Mouse (Mus musculus): ENCODE measurements at regions not wholly inside any gene's neighbourhood (a gene's known extent, or its start where the extent isn't known, plus 50 kb on each side); places are given as distances from the start of the nearest gene placed in this dataset.

DNA sequence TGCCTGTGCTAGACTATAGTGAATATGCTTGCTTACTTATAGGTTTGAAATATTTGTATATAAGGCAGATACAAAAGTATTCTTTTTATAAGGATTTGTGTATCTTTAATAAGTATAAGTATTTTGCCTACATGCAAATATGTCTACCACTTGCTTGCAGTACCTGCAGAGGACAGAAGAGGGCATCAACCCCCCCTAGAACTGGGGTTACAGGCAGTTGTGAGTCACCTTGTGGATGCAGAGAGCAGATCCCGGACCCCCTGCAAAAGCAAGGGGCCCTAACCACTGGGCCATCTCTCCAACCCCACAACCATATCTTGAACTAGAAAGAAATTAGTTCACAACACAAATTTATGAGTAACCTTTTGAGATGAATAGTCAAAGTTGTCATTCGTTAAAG lies 91.3 kb upstream of the Phactr1 start:
- 71% methylated on average over 2 of the region's 2 CpGs for WGBS
- no peak overlapping the region for H3K27ac ChIP-seq (ENCODE audit: control insufficient read depth, insufficient read depth, low read depth, low read length, poor library complexity)
- no peak overlapping the region for H3K4me3 ChIP-seq (replicated peaks; ENCODE audit: control insufficient read depth, low read depth, low read length)
- H3K4me1 ChIP-seq (ENCODE audit: control insufficient read depth, insufficient read depth, low read length), result no peaks in the 10 kb centered on the region
- no peak for TF ChIP-seq POLR2A (IDR thresholded peaks at IDR 0.05; ENCODE audit: borderline replicate concordance, control insufficient read depth, low read depth, low read length)
- no peak for TF ChIP-seq CTCF (IDR thresholded peaks at IDR 0.05; ENCODE audit: control insufficient read depth, insufficient read depth, low read length)

DNA sequence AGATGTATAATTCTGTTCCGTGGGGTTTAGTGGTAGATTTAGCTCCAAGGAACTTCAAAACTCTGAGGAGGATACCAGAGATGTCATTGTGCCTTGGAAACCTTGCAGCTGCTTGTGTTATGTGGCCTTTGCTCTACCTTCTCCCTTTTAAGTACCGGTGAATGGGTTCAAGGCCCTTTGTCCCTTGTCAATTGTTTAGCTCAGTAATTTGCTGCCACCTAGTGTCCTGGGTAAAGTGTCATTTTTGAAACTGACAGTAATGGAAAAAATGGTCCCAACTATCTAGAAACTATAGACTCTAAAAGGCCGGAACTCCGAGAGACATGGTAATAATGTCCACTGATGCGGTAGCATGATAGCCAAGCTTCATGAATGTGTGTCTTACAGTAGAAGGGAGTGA lies 90.8 kb upstream of the Phactr1 start:
- H3K4me3 ChIP-seq (replicated peaks; ENCODE audit: control insufficient read depth, low read depth, low read length), result no peak overlapping the region
- WGBS, result 76% methylated on average over 5 of the region's 5 CpGs
- TF ChIP-seq POLR2A (IDR thresholded peaks at IDR 0.05; ENCODE audit: borderline replicate concordance, control insufficient read depth, low read depth, low read length) (no peak), CTCF (IDR thresholded peaks at IDR 0.05; ENCODE audit: control insufficient read depth, insufficient read depth, low read length) (no peak)
- H3K27ac ChIP-seq (ENCODE audit: control insufficient read depth, insufficient read depth, low read depth, low read length, poor library complexity), result no peak overlapping the region
- H3K4me1 ChIP-seq (ENCODE audit: control insufficient read depth, insufficient read depth, low read length), result no peaks in the 10 kb centered on the region

GRCm38 (mm10) chr13:42590415-42590814 lies 90.0 kb upstream of the Phactr1 start:
- no peak overlapping the region for H3K4me3 ChIP-seq (replicated peaks; ENCODE audit: control insufficient read depth, low read depth, low read length)
- TF ChIP-seq POLR2A (IDR thresholded peaks at IDR 0.05; ENCODE audit: borderline replicate concordance, control insufficient read depth, low read depth, low read length) (no peak), CTCF (IDR thresholded peaks at IDR 0.05; ENCODE audit: control insufficient read depth, insufficient read depth, low read length) (no peak)
- H3K27ac ChIP-seq (ENCODE audit: control insufficient read depth, insufficient read depth, low read depth, low read length, poor library complexity), result no peak overlapping the region
- 52% methylated on average over 6 of the region's 6 CpGs for WGBS
- H3K4me1 ChIP-seq (ENCODE audit: control insufficient read depth, insufficient read depth, low read length), result no peaks in the 10 kb centered on the region

DNA sequence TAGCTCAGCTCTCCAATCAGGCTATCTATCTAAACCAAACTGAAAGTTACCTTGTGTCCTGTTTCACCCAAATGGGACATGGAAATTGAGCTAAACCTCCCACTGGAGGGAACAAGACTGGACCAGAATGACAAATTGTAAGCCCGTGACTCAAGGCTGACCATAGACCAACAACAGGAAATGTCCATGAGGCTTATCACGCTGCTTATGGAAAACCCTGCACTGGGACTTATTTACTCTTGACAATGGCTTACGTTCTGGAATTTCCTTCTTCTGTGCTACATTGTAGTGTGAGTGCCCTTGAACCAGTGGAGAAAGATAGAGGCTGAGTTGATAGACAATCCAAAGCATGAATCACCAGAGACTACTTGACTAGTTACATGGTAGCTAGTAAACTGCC lies 87.5 kb upstream of the Phactr1 start:
- no peaks in the 10 kb centered on the region for H3K4me1 ChIP-seq (ENCODE audit: control insufficient read depth, insufficient read depth, low read length)
- H3K4me3 ChIP-seq (replicated peaks; ENCODE audit: control insufficient read depth, low read depth, low read length), result no peak overlapping the region
- 70% methylated on average over 3 of the region's 3 CpGs for WGBS
- no peak overlapping the region for H3K27ac ChIP-seq (ENCODE audit: control insufficient read depth, insufficient read depth, low read depth, low read length, poor library complexity)
- no peak for TF ChIP-seq CTCF (IDR thresholded peaks at IDR 0.05; ENCODE audit: control insufficient read depth, insufficient read depth, low read length)

DNA sequence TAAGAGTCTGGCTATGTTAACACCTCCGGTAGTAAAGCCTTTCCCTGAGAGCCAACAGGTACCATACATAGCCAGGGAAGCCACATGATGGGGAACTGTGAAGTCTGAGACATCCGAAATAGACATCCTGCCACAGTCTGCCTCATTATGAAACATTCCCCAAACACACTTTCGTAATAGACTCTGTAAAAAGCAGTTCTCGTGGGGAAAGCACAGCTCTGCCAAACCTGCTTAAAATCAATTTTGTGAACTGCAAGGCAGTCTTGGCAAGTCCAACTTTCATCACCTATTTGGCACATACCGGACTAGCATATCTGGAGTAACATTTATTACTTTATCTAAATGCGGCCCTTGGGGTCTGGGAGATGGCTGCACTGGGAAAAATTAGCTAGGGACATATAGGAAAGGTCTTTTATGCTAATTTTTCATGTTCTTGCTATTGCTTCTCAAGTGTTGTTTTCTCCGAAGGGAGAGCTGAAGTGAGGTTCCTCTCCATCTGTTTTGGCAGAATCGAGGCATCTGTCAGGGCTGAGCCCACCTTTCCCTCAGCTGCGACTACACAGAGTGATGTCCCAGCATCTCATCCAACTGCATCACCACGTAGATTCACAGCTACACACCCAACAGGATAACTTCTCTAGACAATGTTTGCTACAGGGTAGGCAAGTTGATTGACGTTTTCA lies 86.8 kb upstream of the Phactr1 start:
- 68% methylated on average over 11 of the region's 11 CpGs for WGBS
- Histone ChIP-seq H3K4me3 (replicated peaks; ENCODE audit: control insufficient read depth, low read depth, low read length) (no peak overlapping the region), H3K27ac (ENCODE audit: control insufficient read depth, insufficient read depth, low read depth, low read length, poor library complexity) (no peak overlapping the region), H3K4me1 (ENCODE audit: control insufficient read depth, insufficient read depth, low read length) (no peaks in the 10 kb centered on the region)
- TF ChIP-seq CTCF (IDR thresholded peaks at IDR 0.05; ENCODE audit: control insufficient read depth, insufficient read depth, low read length) (no peak), POLR2A (IDR thresholded peaks at IDR 0.05; ENCODE audit: borderline replicate concordance, control insufficient read depth, low read depth, low read length) (no peak)

- 69% methylated on average over 3 of the region's 3 CpGs for WGBS
- Histone ChIP-seq H3K4me3 (replicated peaks; ENCODE audit: control insufficient read depth, low read depth, low read length) (no peak overlapping the region), H3K27ac (ENCODE audit: control insufficient read depth, insufficient read depth, low read depth, low read length, poor library complexity) (no peak overlapping the region), H3K4me1 (ENCODE audit: control insufficient read depth, insufficient read depth, low read length) (no peaks in the 10 kb centered on the region)
- no peak for TF ChIP-seq CTCF (IDR thresholded peaks at IDR 0.05; ENCODE audit: control insufficient read depth, insufficient read depth, low read length)
- TF ChIP-seq POLR2A (IDR thresholded peaks at IDR 0.05; ENCODE audit: borderline replicate concordance, control insufficient read depth, low read depth, low read length), result no peak
These were observed 85.2 kb upstream of the Phactr1 start for GRCm38 (mm10) chr13:42595180-42595579.

DNA sequence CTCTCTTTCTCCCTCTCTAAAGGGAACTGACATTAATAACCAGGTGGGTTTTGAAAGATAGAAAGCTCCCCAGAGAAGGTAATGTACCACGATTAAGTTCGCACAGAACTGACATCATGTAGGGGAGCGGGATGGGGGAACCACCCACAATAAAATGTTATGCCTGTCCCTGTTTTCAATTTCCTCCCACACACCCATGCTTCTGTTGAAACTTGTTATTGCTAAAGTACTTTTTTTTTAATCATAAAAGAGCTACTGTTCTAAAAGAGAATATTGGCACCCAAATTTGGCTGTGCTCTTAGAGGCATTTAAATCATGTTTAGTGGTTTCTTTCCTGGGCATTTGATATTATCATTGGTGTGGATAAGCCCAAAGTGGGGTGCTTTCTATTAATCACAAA lies 82.6 kb upstream of the Phactr1 start:
- TF ChIP-seq CTCF (IDR thresholded peaks at IDR 0.05; ENCODE audit: control insufficient read depth, insufficient read depth, low read length) (no peak), POLR2A (IDR thresholded peaks at IDR 0.05; ENCODE audit: borderline replicate concordance, control insufficient read depth, low read depth, low read length) (no peak)
- WGBS, result 79% methylated on average over 3 of the region's 3 CpGs

GRCm38 (mm10) chr13:42603308-42603707 lies 77.1 kb upstream of the Phactr1 start:
- TF ChIP-seq POLR2A (IDR thresholded peaks at IDR 0.05; ENCODE audit: borderline replicate concordance, control insufficient read depth, low read depth, low read length), result no peak
- Histone ChIP-seq H3K4me1 (ENCODE audit: control insufficient read depth, insufficient read depth, low read length) (no peaks in the 10 kb centered on the region), H3K4me3 (replicated peaks; ENCODE audit: control insufficient read depth, low read depth, low read length) (no peak overlapping the region), H3K27ac (ENCODE audit: control insufficient read depth, insufficient read depth, low read depth, low read length, poor library complexity) (no peak overlapping the region)
- WGBS, result 75% methylated on average over 4 of the region's 4 CpGs

More for the DNA sequence above, 82.6 kb upstream of the Phactr1 start:
- no peaks in the 10 kb centered on the region for H3K4me1 ChIP-seq (ENCODE audit: control insufficient read depth, insufficient read depth, low read length)
- no peak overlapping the region for H3K4me3 ChIP-seq (replicated peaks; ENCODE audit: control insufficient read depth, low read depth, low read length)
- H3K27ac ChIP-seq (ENCODE audit: control insufficient read depth, insufficient read depth, low read depth, low read length, poor library complexity), result no peak overlapping the region

DNA sequence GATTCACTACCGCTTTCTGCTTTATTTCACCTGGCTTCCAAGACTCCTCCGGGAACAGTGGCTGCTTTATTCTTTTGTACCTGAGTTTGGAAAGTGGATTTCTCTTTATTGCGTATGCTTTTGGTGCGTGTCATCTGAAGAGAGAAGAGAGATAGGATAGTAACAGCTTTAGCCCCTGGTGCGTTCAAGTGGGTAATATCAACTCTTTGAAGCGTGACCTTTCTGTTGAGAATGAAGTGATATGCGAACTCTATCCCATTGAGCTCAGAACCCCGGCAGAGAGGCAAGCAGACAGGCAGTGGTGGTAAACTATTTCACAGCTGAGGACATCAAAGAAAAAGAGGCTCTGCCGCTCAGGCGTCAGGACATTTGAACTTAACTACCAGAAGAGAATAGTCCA lies 72.7 kb upstream of the Phactr1 start:
- H3K4me3 ChIP-seq (replicated peaks; ENCODE audit: control insufficient read depth, low read depth, low read length), result no peak overlapping the region
- H3K4me1 ChIP-seq (ENCODE audit: control insufficient read depth, insufficient read depth, low read length), result no peaks in the 10 kb centered on the region
- 62% methylated on average over 10 of the region's 10 CpGs for WGBS
- TF ChIP-seq POLR2A (IDR thresholded peaks at IDR 0.05; ENCODE audit: borderline replicate concordance, control insufficient read depth, low read depth, low read length) (no peak), CTCF (IDR thresholded peaks at IDR 0.05; ENCODE audit: control insufficient read depth, insufficient read depth, low read length) (no peak)
- H3K27ac ChIP-seq (ENCODE audit: control insufficient read depth, insufficient read depth, low read depth, low read length, poor library complexity), result no peak overlapping the region
